ENCODE assay signal across 21 mouse cellular contexts in genomic region chr4:137732962-137733361, GRCm38 (mm10).
DNase-seq lines count a peak whose midpoint lies in the region.
"Had no signal": no experiment of that assay in that cellular context is flagged by ENCODE, and none has a peak within 500 bp of the region (broad histone marks: within the 10 kb centered on the region; RNA-seq: fewer than 3 reads in every experiment).

No protein-coding gene starts in this region.

- H3K4me3 ChIP-seq in midbrain, embryonic 10.5 days: no peak overlapping the region
- H3K4me3 ChIP-seq: kidney, embryonic 15.5 days; limb, embryonic 10.5 days; myocyte; neural tube, embryonic 13.5 days had no signal

- H3K4me1 ChIP-seq in midbrain, embryonic 10.5 days: peaks cover 45% of the 10 kb centered on the region

- peaks cover 42% of the 10 kb centered on the region for H3K27me3 ChIP-seq in midbrain, embryonic 10.5 days (ENCODE audit: low read depth, poor library complexity, severe bottlenecking)

- no peaks in the 10 kb centered on the region for H3K9me3 ChIP-seq in midbrain, embryonic 10.5 days (replicated peaks)
- H3K9me3 ChIP-seq: G1E; kidney, embryonic 15.5 days; limb, embryonic 10.5 days; neural tube, embryonic 13.5 days had no signal

- 85% methylated on average over 3 of the region's 3 CpGs for WGBS in midbrain, embryonic 10.5 days

- H3K36me3 ChIP-seq in midbrain, embryonic 10.5 days: no peaks in the 10 kb centered on the region
- H3K36me3 ChIP-seq: G1E; kidney, embryonic 15.5 days; limb, embryonic 10.5 days; neural tube, embryonic 13.5 days had no signal

- no peak overlapping the region for H3K27ac ChIP-seq in midbrain, embryonic 10.5 days (replicated peaks)
- H3K27ac ChIP-seq: kidney, embryonic 15.5 days; limb, embryonic 10.5 days; macrophage; neural tube, embryonic 13.5 days had no signal

- DNase-seq in urinary bladder, adult 2 months (ENCODE audit: low spot score): peak; percentile 69
- DNase-seq in urinary bladder, postnatal 10 days (ENCODE audit: low spot score): no peak
- DNase-seq in cerebellum, adult 9-10 months: peak; percentile 96
- peak; percentile 30 for DNase-seq in fat pad, adult 2 months (ENCODE audit: extremely low read depth, low read depth, low spot score)
- no peak for DNase-seq in Muller cell, postnatal 12 days (ENCODE audit: inconsistent ontology term)
- no peak for DNase-seq in thymus, postnatal 36 days
- no peak for DNase-seq in midbrain, embryonic 10.5 days (ENCODE audit: low spot score)
- DNase-seq: adrenal gland, adult 2 months; B cell, adult 2 months; kidney, postnatal 4 days; layer of hippocampus, adult 9-11 months; liver, postnatal 0 days; retina, postnatal 1 day; right cerebral cortex, postnatal 25 days; thymus, postnatal 14 days had no signal

Comparison
In these comparisons a context has a peak if more than half of its experiments do, and no peak if none do; other contexts are left out.
1. DNase-seq: peak in urinary bladder, adult 2 months (single experiment), cerebellum, adult 9-10 months (single experiment) and fat pad, adult 2 months (single experiment); none in urinary bladder, postnatal 10 days (single experiment), Muller cell, postnatal 12 days (single experiment), thymus, postnatal 36 days (0 of 2) and midbrain, embryonic 10.5 days (single experiment).